Mouse (Mus musculus): ENCODE measurements around the gene Borcs7.
A peak's percentile ranks its signal among the peaks of the same experiment; 100 is the strongest.
"Not testable (repeated sequence)": the region's sequence is repeated elsewhere in the genome, so short reads cannot be mapped to it uniquely, and the experiment has no call there.

Gene Borcs7

DNA sequence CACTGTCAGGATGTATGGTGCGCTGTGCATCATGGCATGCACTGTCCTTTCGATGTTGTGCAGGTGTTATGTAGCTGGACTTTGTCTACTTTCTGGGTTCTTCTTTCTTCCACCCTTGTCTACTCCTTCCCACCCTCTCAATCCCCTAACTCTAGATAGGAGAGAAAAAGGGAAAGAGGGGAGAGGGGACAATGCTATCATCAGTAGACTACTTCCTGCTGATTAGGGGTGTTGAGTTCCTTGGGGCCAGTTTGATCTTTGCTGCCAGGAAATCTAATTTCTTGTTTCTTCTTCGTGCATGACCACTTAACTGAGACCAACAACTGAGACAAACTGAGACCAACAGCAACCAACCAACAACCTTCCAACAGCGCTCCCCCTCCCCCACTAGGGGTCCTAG is 20.9 kb downstream of the Borcs7 start:
- no peak for DNase-seq (ENCODE audit: low read depth, low spot score)

DNA sequence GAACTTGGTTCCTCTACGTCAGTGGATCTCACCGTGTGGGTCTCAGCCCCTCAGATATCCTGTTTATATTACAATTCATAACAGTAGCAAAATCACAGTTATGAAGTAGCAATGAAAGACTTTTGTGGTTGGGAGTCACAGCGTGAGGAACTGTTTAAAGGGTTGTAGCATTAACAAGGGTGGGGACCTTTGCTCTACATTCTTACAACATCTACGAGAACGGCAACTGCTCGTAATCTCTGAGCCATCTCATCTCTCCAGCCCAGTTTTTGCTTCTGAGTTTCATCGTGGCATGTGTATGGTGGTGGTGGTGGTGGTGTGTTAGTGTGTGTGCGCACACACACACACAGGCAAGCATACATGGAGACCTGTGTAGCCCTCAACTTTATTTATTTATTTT is 24.5 kb downstream of the Borcs7 start:
- DNase-seq (ENCODE audit: low read depth, low spot score) = no peak

DNA sequence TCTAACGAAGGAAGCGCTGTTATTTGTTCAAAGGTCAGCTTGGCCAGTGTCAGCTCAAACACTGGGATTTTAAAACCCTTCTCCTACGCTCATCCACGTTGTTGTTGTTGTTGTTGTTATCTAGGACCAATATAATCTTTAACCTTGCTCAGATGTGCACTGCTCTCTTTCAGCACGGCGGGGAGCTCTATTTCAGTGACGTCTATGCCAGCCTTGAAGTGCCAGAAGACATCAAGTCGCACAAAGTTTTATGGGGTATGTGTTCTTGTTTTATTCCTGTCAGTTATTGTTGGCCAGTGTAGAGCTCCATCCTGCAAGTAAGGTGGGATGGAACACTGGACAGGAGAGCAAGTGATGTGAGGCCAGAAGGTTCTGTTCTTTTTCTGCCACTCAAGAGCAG is 25.3 kb downstream of the Borcs7 start:
- DNase-seq (ENCODE audit: low read depth, low spot score) = no peak

DNA sequence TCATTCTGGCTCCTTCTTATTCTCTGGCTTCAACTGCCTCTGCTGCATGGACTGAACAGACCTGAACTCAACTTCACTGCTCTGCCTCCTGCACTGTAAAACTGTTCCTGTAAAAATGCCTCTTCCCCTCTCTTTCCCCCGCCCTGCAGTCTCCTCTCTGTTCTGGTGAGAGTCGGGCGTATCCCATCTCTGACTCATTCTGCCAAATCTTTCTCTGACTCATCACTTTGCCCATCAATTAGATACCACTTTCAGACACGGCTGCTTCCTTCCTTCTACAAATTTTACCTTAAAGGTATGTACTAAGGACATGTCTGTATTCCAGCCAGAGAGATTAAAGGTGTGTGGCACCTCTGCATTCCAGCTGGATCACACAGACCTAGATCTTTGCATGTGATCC is 28.4 kb downstream of the Borcs7 start:
- DNase-seq (ENCODE audit: low read depth, low spot score) = no peak

DNA sequence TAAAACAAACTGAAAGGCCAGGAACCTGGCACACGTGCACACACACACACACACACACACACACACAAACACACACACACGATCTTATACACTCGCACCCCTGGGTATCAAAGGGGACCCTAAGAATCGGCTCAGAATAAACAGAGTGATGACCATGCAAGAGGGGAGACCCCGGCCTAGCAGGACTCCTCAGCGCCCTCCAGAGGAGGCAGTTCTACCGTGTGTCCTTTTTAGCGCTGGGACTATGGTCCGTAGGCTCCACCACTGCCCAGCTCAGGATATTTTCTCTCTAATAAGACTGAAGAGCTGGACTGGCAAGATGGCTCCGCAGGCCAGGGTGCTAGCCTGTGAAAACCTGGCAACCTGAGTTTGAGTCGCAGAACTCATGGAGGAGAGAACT is 34.7 kb downstream of the Borcs7 start:
- DNase-seq (ENCODE audit: low read depth, low spot score) = peak; percentile 46

DNA sequence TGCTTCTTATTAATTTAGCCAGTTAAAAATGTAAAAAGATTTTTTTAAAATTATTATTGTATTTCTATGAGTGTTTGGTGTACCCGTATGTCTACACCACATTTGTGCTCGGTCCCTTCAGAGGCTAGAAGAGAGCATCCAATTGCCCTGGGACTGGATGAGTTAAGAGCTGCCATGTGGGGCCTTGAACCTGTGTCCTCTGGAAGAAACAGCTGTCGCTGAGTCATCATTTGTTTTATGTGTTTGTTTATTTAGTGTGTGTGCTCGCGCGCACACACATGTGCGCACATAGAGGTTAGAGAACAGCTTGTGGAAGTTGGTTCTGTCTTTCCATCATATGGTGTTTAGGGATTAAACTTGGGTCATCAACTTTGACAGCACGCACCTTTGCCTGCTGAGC is 36.4 kb downstream of the Borcs7 start:
- no peak for DNase-seq (ENCODE audit: low read depth, low spot score)

DNA sequence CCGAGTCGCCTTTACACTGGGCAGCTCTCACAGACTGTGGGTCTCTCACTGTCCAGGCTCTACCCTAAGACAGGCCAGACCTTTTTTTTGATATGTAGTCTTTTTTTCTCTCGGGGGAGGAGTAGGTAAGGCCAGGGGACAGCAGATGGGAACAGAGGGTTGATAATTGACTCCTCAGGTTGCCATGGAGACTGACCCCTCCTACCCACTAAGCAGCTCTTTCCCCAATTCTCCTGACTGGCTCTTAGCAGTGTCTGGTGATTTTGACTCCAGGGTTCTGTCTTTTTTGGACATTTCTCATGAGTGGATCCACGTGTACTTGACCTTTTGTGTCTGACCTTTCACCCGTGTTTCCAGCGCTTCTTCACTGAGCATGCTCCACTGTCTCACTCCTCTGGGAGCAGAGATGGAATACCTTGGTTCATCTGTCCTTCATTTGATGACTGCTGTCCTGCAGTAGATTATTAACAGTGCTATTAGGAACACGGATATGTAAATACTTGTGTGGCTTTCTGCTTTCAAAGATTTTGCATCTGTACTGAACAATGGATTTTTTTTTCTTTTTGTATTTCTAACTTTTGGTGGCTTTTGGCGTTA is 37.5 kb downstream of the Borcs7 start:
- peak; percentile 20 for DNase-seq (ENCODE audit: low read depth, low spot score)

DNA sequence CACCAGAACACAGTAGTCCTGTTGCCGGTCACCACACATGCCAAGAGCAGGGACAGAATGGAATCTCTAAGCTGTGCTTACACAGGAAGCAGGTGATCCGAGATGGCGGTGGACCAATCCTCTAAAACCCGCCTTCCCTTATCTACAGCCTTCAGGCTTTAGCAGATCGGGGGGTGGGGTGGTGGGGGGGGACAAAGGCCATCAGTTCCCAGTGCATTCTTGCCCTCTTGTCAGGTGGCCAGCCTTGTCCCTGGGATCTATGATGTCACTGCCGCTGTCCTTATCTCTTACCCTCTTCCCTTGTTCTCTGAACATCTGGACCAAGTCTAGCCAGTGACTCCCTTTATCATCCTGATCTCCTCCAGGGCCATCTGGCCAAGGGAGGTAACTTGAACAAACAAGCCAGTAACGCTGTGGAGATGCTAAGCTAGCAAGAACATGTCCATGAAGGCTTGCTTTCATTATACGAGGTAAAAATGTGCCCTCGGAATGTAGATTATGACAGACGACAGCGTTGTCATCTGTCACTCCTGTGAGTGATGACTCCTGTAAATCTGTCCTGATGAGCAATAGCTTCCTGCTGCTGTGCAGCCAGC is 38.3 kb downstream of the Borcs7 start:
- DNase-seq (ENCODE audit: low read depth, low spot score) = no peak

DNA sequence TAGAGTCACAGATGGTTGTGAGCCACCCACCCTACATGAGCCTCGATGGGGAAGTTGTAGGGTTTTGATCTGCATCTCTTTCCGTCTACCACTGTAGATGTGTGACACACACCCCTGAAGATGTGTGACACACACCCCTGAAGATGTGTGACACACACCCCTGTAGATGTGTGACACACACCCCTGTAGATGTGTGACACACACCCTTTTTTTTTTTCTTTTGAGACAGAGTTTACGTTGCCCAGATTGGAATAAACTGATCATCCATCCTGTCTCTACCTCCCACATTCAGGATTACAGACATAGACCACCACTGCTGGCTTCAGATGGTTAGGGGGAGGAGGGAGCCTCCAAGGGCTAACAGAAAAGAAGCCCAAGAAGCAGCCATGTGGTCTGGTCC is 39.2 kb downstream of the Borcs7 start:
- no peak for DNase-seq (ENCODE audit: low read depth, low spot score)

DNA sequence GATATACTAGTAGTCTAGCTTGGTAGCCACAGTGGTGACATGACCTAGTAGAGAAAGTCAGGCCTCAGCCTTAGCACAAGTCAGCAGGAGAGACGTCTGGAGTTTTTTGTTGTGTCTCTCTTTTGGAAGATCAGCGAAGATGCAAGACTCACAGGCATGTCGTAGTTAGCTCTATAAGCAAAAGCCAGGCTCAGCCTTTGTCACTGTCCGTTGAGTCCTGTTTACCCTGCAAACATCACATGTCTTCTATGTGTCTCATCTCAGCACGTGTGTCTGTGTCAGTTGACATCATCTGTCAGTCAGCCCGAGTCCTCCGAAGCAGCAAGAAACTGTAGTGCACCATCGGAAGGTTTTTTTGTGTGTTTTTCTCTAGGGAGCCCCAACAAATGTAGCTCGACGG is 41.6 kb downstream of the Borcs7 start:
- DNase-seq (ENCODE audit: low read depth, low spot score) = no peak

DNA sequence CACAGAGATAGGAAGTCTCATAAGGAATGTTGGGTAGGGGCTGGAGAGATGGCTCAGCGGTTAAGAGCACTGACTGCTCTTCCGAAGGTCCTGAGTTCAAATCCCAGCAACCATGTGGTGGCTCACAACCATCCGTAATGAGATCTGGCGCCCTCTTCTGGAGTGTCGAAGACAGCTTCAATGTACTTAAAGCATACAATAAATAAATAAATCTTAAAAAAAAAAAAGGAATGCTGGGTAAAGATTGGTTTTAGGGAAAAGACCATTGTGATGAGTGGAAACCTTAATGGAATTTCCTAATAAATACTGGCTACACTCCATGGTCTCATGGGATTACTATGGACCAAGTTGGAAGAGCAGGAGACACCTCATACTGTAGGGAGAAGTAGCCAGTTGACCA is 43.0 kb downstream of the Borcs7 start:
- DNase-seq (ENCODE audit: low read depth, low spot score) = not testable (repeated sequence)

DNA sequence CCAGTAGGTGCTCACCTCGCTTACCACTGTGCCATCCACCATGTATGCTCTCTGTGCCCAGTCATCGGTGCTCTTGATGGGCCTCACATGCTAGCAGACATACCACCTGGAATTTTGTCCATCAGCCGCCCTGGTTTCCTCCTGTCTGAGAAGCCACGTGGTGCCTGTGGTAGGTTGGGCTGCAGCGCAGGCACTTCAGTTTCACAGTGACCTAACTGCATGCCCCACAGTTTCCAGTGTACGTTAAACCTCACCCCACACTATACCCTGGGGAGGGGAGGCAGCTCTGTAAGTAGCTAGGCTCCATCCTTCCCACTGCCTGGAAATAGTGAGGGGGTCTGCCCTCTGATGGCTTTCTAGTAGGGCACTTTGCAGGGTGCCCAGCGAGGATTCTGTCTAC is 43.9 kb downstream of the Borcs7 start:
- no peak for DNase-seq (ENCODE audit: low read depth, low spot score)

DNA sequence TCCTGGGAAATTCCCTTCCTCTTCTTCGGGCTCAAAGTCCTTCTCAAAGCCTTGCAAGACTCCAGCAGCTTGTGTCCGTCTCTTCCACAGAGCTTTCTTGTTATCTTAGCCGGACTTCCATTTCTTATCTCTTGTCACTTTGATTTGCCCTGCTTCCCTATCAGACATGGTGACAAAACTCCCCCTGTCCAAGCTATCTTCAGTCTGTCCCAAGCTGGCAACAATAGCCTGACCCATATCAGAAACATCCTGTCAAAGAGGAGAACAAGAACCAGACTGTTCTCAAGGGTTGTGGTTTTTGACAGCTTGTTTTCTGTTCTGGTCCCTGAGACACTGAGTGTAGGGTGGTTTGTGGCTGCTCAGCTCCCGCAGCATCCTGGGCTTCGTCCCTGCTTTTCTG is 45.5 kb downstream of the Borcs7 start:
- DNase-seq (ENCODE audit: low read depth, low spot score) = no peak

DNA sequence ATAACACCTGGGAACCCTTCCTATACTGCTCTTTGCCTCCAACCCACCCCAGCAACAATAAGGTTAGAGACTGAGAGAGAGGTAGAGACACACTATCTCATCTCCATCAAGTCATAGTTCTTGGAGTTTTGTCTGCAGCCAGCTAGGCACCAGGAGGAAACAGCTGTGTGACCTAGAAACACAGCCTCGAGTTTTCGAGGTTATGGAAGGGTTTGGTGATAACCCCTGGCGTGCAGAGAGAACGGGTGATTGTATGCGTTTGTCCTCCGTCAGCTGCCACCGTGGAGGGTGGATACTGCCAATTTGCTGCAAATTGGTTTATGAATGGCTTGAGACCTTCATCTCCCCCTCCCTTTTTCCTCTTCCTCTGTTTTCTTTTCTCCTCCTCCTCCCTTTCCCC is 47.4 kb downstream of the Borcs7 start:
- no peak for DNase-seq (ENCODE audit: low read depth, low spot score)

DNA sequence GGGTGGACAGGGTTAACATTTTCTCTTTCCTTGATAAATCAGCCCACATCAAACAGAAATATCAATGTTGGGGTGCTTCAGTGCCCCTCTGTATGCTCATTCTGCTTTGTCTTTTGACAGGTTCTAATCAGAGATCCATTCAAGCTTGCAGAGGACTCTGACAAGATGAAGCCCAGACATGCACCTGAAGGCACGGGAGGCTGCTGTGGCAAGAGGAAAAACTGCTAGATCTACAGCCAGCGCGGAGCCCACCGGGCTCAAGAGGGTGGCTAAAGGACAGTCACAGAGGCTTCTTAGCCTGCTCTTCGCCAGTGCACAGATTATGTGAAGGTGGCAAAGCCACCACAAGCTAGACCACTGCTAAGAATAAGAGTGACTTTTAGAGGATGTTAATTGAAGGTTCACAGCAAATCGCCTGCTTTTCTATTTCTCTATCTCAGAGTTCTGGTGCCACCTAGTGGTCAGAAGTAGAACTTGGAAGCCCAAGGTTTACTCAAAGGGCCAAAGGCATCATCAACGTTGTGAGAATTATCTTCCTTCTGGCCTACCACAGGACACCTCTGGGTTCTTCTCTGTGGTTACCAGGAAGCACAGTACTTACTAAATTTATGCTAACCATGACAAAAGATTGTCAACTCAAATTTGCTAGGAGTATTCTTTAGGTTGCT is 50.8 kb downstream of the Borcs7 start:
- peak; percentile 82 for DNase-seq (ENCODE audit: low read depth, low spot score)

DNA sequence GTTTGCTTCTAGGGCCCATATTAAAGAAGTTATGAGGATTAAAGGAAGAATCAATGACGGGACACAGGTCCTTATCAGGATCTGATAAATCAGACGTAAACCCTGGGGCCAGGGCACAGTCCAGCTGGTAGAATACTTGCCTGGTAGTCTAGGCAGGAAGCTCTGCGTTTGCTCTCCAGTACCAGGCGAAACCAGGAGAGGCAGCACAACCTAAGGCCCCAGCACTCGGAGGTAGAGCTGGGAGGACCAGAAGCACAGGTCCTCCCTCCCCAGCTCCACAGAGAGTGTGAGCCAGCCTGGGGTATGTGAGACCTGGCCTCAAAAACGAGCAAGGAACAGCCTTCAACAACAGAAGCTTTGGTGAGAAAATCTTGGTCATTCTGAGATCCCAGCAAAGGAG is 51.9 kb downstream of the Borcs7 start:
- peak; percentile 56 for DNase-seq (ENCODE audit: low read depth, low spot score)

DNA sequence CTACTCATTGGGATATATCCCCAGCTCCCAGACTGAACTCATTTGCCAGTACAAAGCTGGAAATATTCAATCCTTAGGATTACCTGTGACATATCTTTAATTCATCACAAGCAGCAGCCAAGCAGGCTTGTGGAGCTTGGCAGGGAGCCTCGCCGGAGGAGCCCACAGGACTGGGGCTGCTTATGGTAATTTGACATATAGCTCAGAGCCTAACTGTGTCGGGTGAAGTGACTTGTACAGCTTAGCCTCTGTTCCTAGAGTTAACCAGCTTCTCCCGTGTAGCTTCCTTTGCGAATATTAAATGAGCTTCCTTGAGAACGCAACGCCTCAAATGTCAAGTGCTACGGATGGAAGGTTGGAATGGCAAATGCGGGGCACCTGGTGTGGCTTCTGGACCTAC is 55.0 kb downstream of the Borcs7 start:
- no peak for DNase-seq (ENCODE audit: low read depth, low spot score)

DNA sequence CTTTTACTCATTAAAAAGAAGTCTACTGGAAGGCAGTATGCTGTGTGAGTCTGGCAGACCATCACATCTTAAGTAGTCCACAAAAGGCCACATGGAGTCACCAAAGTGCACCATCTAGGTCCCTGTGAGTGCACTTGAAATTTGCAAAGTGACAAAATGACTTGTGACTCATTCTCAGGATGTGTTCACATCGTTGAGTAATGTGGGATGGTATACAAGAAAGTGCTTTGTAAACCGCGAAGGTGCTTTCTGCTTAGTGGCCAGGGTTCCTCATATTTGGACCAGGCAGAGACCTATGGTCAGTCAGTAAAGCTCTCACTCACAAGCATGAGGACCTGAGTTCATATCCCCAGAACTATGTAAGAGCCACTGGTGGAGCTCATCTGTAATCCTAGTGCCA is 58.1 kb downstream of the Borcs7 start:
- no peak for DNase-seq (ENCODE audit: low read depth, low spot score)

DNA sequence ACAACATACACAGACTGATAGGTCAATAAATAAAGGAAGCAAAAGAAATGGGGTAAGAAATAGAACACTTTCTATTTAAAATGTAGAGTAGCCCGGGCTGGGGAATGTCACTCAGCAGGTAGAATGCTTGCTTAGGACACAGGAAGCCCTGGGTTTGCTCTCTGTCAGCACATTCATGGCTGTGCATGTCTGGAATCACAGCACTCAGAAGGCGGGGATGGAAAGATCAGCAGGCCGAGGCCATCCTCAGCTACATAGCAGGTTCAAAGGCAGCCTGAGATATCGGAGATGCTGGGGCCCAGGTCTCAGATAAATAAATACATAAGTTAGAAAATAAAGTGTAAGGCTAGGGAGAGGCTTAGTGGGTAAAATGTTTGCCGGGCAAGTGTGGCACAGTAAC is 62.5 kb downstream of the Borcs7 start:
- DNase-seq (ENCODE audit: low read depth, low spot score) = no peak
